13 mouse cellular contexts compared by ENCODE assay signal in the genomic region with DNA sequence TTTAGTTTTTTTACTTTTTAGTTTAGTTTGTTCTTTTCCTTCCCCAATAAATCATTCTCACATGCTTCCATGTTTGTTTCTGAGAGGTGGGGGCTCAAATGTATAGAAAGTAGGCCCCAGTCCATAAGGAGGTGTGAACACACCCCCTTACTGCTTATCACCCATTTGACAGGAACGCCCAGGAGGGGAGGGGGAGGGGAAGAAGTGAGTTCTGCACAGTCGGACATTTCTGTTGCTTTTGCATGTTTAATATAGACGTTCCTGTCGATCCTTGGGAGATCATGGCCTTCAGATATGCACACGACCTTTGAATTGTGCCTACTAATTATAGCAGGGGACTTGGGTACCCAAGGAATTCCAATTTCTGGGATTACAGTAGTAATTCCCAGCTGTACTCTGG.
"Had no signal": no experiment of that assay in that cellular context is flagged by ENCODE, and none has a peak within 500 bp of the region (broad histone marks: within the 10 kb centered on the region; RNA-seq: fewer than 3 reads in every experiment).

No protein-coding gene starts in this region.

- H3K4me3 ChIP-seq: limb, embryonic 15.5 days; midbrain, embryonic 13.5 days had no signal

- H3K27ac ChIP-seq: kidney, postnatal 0 days; limb, embryonic 15.5 days; midbrain, embryonic 13.5 days had no signal

- H3K27me3 ChIP-seq: limb, embryonic 15.5 days; midbrain, embryonic 13.5 days had no signal

- H3K4me2 ChIP-seq: limb, embryonic 15.5 days; midbrain, embryonic 13.5 days had no signal

- H3K4me1 ChIP-seq: midbrain, embryonic 13.5 days had no signal

- H3K9me3 ChIP-seq: limb, embryonic 15.5 days; midbrain, embryonic 13.5 days had no signal

- DNase-seq: kidney, adult 11 months; kidney, adult 9 months; kidney, postnatal 36 days; layer of hippocampus, adult 9-11 months; layer of hippocampus, postnatal 36 days; lung, adult 18-20 months; lung, postnatal 36 days; right cerebral cortex, postnatal 25 days; thymus, adult 2 months; thymus, postnatal 25 days had no signal

- H3K9ac ChIP-seq: limb, embryonic 15.5 days; midbrain, embryonic 13.5 days had no signal

- ATAC-seq: midbrain, embryonic 13.5 days had no signal
